Mouse (Mus musculus) brain, adult 2 months (tissue): ENCODE measurements at regions not wholly inside any gene's neighbourhood (a gene's known extent, or its start where the extent isn't known, plus 50 kb on each side); places are given as distances from the start of the nearest gene placed in this dataset.
A peak's percentile ranks its signal among the peaks of the same experiment; 100 is the strongest.

ENCODE experiments used
- DNase-seq: peaks from one replicate; pipeline ENCODE4 v3.0.0; 2011; ENCODE audit warnings: low read depth, low spot score

DNA sequence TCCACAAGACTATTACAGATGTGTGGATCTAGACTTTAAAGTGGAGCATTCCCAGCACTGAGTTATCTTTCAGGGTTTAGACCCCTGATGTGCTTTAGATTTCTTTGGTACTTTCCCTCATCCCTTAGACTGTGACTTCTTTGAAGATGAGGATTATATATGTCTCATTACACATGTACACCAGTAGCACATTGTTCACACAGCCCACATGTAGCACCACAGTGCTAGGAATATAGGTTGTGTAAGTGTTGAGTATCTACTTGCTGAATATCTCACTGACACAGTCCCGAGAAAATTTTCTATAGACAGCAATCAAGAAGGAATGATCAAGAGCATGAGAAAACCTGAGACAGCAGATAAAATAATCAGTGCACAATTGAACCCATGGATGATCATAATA lies 243.4 kb upstream of the Brinp1 start:
- peak; percentile 21 for DNase-seq

DNA sequence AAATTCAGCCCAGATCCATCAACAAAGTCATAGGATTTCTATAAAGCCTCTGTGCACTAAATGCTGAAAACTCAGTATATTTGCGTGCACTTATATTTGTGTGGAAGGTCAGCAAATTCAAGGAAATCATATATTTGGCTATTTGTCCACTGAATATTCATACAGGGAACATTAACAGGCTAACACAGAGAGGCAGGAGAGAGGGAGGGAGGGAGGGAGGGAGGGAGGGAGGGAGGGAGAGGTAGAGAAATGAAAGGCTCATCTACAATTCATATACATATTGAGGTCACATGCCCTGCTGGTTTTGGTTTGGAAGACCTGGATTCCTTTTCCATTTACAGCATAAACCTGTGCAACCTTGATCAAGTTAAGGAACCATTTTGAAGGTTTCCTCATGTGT lies 241.9 kb upstream of the Brinp1 start:
- DNase-seq, result no peak

DNA sequence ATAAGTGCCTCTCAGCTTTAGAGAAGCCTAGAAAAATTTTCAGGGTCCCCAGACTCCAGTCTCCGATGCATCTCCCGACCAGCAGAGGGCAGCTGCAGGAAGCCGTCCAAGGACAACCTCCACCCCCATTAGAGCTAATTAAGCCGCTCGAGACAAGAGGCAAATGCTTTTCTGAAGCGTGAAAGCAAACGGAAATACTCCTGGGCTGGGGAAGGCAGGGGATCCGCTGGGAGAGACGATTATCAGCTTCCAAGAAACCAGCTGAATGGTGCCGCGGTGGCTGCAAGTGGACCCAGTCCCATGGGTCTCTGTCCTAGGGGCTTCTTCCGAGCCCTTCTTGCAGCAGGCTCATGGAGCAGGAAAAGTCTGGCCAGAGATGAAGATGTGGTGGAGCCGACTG lies 241.4 kb upstream of the Brinp1 start:
- DNase-seq, result peak; percentile 92
